Mouse (Mus musculus): ENCODE results near the gene Acat3. TPM values are rescaled to one million over a fixed set of nuclear protein-coding genes. Genes with fewer than 3 reads are reported as not detected.
"Not testable (repeated sequence)": the region's sequence is repeated elsewhere in the genome, so short reads cannot be mapped to it uniquely, and the experiment has no call there.

The Acat3 gene
- polyA plus RNA-seq (2015; fragmentation: Nextera tagmentation; extraction: Ambion mirVana): 0.60 and 1.2 TPM in 2 replicates

GRCm38 (mm10) chr17:12940151-12940805 is at the start of gene Acat3:
Gene Acat3, minus strand, starts transcription at chr17:12940600.
- Histone ChIP-seq H3K4me2 (replicated peaks) (peak within 1 kb of the TSS; percentile 59), H3K4me1 (peaks cover 11% of the 10 kb centered on the region), H3K4me3 (replicated peaks) (peak within 1 kb of the TSS; percentile 35), H3K9ac (no peak within 1 kb of the TSS), H3K36me3 (peaks cover 23% of the 10 kb centered on the region), H3K9me3 (replicated peaks) (no peaks in the 10 kb centered on the region), H3K27ac (replicated peaks) (no peak within 1 kb of the TSS), H3K27me3 (no peaks in the 10 kb centered on the region)
- peak; percentile 81; the same call in 1 of the 2 replicates for ATAC-seq (ENCODE audit: insufficient number of reproducible peaks, low FRiP score, low TSS enrichment, low read depth)
- WGBS: 9% methylated on average over 27 of the region's 27 CpGs

DNA sequence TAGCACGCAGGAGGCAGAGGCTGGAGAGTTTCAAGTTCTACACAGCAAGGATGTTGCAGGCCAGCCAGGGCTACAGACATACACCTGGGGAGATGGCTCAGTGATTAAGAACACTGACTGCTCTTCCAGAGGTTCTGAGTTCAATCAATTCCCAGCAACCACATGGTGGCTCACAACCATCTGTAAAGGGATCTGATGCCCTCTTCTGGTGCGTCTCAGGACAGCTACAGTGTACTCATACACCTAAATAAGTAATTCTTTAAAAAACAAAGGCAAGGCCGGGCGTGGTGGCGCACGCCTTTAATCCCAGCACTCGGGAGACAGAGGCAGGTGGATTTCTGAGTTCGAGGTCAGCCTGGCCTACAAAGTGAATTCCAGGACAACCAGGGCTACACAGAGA is 47.7 kb upstream of the Acat3 start:
- ATAC-seq (ENCODE audit: insufficient number of reproducible peaks, low FRiP score, low TSS enrichment, low read depth); H3K4me2 ChIP-seq (replicated peaks); H3K9ac ChIP-seq; H3K9me3 ChIP-seq (replicated peaks); H3K27me3 ChIP-seq; H3K4me3 ChIP-seq (replicated peaks); H3K27ac ChIP-seq (replicated peaks): not testable (repeated sequence)
- Histone ChIP-seq H3K4me1 (peaks cover 10% of the 10 kb centered on the region), H3K36me3 (peaks cover 19% of the 10 kb centered on the region)
- WGBS: 97% methylated on average over 8 of the region's 8 CpGs

- H3K36me3 ChIP-seq: peaks cover 46% of the 10 kb centered on the region
- 73% methylated on average over 2 of the region's 2 CpGs for WGBS
These were observed 43.6 kb upstream of the Acat3 start for GRCm38 (mm10) chr17:12983988-12984387.

GRCm38 (mm10) chr17:12978546-12978945 is 38.1 kb upstream of the Acat3 start:
- Histone ChIP-seq H3K27ac (replicated peaks) (no peak overlapping the region), H3K9ac (no peak overlapping the region), H3K4me3 (replicated peaks) (no peak overlapping the region), H3K4me2 (replicated peaks) (no peak overlapping the region), H3K9me3 (replicated peaks) (no peaks in the 10 kb centered on the region), H3K4me1 (no peaks in the 10 kb centered on the region), H3K27me3 (no peaks in the 10 kb centered on the region), H3K36me3 (peaks cover 66% of the 10 kb centered on the region)
- ATAC-seq (ENCODE audit: insufficient number of reproducible peaks, low FRiP score, low TSS enrichment, low read depth): no peak
- 100% methylated on average over 1 of the region's 1 CpGs for WGBS

More at GRCm38 (mm10) chr17:12983988-12984387, 43.6 kb upstream of the Acat3 start:
- Histone ChIP-seq H3K4me2 (replicated peaks) (no peak overlapping the region), H3K9me3 (replicated peaks) (no peaks in the 10 kb centered on the region), H3K27ac (replicated peaks) (no peak overlapping the region), H3K9ac (no peak overlapping the region), H3K4me1 (peaks cover 2% of the 10 kb centered on the region; the same call in 1 of the 2 replicates), H3K27me3 (no peaks in the 10 kb centered on the region), H3K4me3 (replicated peaks) (no peak overlapping the region)
- ATAC-seq (ENCODE audit: insufficient number of reproducible peaks, low FRiP score, low TSS enrichment, low read depth): no peak

DNA sequence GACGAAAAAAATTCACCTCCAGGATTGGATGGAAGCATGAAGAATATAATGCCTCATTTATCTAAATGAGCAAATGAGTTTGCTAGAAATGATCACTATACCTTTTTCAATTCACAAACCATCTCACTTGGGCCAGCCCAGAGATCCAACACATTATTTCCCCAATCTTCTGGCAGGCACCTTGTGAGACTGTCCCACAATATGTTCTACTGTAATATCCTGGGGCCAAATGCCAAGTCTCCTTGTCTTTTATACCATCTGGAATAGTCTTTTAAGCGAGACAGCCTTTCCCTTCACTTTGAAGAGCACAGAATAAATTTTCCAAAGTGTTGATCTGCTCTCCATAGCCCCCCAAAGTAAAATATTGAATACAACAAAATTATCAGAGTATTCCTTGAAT is 33.5 kb upstream of the Acat3 start:
- Histone ChIP-seq H3K27ac (replicated peaks) (no peak overlapping the region), H3K4me1 (no peaks in the 10 kb centered on the region), H3K36me3 (peaks cover 45% of the 10 kb centered on the region), H3K9ac (no peak overlapping the region), H3K4me3 (replicated peaks) (no peak overlapping the region), H3K27me3 (no peaks in the 10 kb centered on the region), H3K4me2 (replicated peaks) (no peak overlapping the region), H3K9me3 (replicated peaks) (no peaks in the 10 kb centered on the region)
- ATAC-seq (ENCODE audit: insufficient number of reproducible peaks, low FRiP score, low TSS enrichment, low read depth): no peak
- 71% methylated on average over 2 of the region's 2 CpGs for WGBS

- WGBS: 90% methylated on average over 2 of the region's 2 CpGs
- H3K9me3 ChIP-seq (replicated peaks): no peaks in the 10 kb centered on the region
- H3K9ac ChIP-seq: no peak overlapping the region
- no peaks in the 10 kb centered on the region for H3K27me3 ChIP-seq
- H3K4me2 ChIP-seq (replicated peaks): no peak overlapping the region
- H3K4me1 ChIP-seq: peaks cover 3% of the 10 kb centered on the region; the same call in 1 of the 2 replicates
- H3K36me3 ChIP-seq: peaks cover 28% of the 10 kb centered on the region
- ATAC-seq (ENCODE audit: insufficient number of reproducible peaks, low FRiP score, low TSS enrichment, low read depth): no peak
- no peak overlapping the region for H3K4me3 ChIP-seq (replicated peaks)
- no peak overlapping the region for H3K27ac ChIP-seq (replicated peaks)
These were observed 26.8 kb upstream of the Acat3 start for GRCm38 (mm10) chr17:12967173-12967572.

DNA sequence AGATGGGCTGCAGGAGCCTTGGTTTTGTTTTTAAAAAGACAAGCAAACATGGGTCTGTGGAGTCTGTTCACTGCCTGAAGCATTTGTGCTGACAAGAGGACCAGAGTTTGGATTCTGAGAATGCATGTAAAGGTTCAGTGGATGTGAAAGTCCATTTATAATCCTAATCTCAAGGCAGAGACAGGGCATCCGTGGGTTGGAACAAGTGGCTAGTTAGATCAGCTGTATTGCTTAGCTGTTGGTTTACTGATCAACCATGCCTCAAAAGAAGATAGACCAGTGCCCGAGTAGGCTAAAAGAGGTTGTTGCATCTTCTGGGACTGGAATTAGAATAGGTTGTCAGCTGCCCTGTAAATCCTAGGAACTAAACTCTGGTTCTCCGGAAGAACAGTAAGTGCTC is 23.1 kb upstream of the Acat3 start:
- Histone ChIP-seq H3K4me1 (peaks cover 9% of the 10 kb centered on the region; the same call in 1 of the 2 replicates), H3K4me2 (replicated peaks) (no peak overlapping the region), H3K27ac (replicated peaks) (0 out of 2 replicates have a peak overlapping the region, but pooled peaks have one; percentile 39), H3K27me3 (no peaks in the 10 kb centered on the region), H3K4me3 (replicated peaks) (no peak overlapping the region), H3K9me3 (replicated peaks) (no peaks in the 10 kb centered on the region), H3K36me3 (peaks cover 22% of the 10 kb centered on the region), H3K9ac (no peak overlapping the region)
- no peak for ATAC-seq (ENCODE audit: insufficient number of reproducible peaks, low FRiP score, low TSS enrichment, low read depth)
- WGBS: 80% methylated on average over 3 of the region's 3 CpGs

DNA sequence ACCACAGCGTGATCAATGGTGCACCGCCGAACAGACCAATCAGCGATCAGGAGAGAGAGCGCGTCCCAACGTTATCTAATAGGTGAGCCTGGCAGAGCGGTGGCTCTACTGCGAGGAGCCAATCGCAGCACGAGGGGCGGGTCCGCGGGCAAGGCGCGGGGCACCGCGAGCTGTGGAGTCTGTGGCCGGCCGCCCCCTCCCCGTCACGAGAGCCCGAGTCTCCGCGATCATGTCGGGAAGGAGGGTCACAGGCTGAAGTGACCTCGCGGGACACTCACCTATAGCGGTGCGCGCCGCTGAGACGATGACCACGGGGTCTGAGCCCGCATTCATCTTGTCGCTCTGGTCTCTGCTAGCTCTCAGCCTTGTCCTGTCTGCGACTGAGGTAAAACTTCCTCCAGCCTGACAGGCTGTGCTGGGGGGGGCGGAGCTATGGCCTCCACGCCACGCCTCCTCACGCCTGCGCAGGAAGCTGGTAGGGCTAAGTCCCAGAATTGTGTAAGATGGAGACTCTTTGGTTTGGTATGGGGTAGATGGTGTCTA is 20.0 kb upstream of the Acat3 start, which contains the start of gene Acat2:
Gene Acat2 (minus strand): TSS at position 417 of the 543 bp plus-strand sequence.
- H3K9ac ChIP-seq: peak within 1 kb of the TSS; percentile 47
- peak within 1 kb of the TSS; percentile 79 for H3K4me2 ChIP-seq (replicated peaks)
- peak; percentile 98 for ATAC-seq (ENCODE audit: insufficient number of reproducible peaks, low FRiP score, low TSS enrichment, low read depth)
- no peaks in the 10 kb centered on the region for H3K9me3 ChIP-seq (replicated peaks)
- WGBS: under 1% methylated on average over 42 of the region's 42 CpGs
- H3K27me3 ChIP-seq: no peaks in the 10 kb centered on the region
- H3K4me3 ChIP-seq (replicated peaks): peak within 1 kb of the TSS; percentile 81
- peaks cover 9% of the 10 kb centered on the region; the same call in 1 of the 2 replicates for H3K4me1 ChIP-seq
- peaks cover 21% of the 10 kb centered on the region; the same call in 1 of the 2 replicates for H3K36me3 ChIP-seq
- H3K27ac ChIP-seq (replicated peaks): peak within 1 kb of the TSS; percentile 89

- not testable (repeated sequence) for H3K4me1 ChIP-seq; H3K9ac ChIP-seq; H3K9me3 ChIP-seq (replicated peaks); H3K4me2 ChIP-seq (replicated peaks); H3K27me3 ChIP-seq; ATAC-seq (ENCODE audit: insufficient number of reproducible peaks, low FRiP score, low TSS enrichment, low read depth); H3K27ac ChIP-seq (replicated peaks); H3K4me3 ChIP-seq (replicated peaks)
- 48% methylated on average over 2 of the region's 2 CpGs for WGBS
- peaks cover 21% of the 10 kb centered on the region; the same call in 1 of the 2 replicates for H3K36me3 ChIP-seq
These were observed 19.0 kb upstream of the Acat3 start for GRCm38 (mm10) chr17:12959377-12959776.

- Histone ChIP-seq H3K27ac (replicated peaks) (no peak overlapping the region), H3K9me3 (replicated peaks) (no peaks in the 10 kb centered on the region), H3K9ac (no peak overlapping the region), H3K4me3 (replicated peaks) (no peak overlapping the region), H3K4me2 (replicated peaks) (no peak overlapping the region), H3K4me1 (peaks cover 6% of the 10 kb centered on the region; the same call in 1 of the 2 replicates), H3K36me3 (peaks cover 31% of the 10 kb centered on the region), H3K27me3 (no peaks in the 10 kb centered on the region)
- 95% methylated on average over 8 of the region's 8 CpGs for WGBS
- no peak for ATAC-seq (ENCODE audit: insufficient number of reproducible peaks, low FRiP score, low TSS enrichment, low read depth)
These were observed 16.3 kb upstream of the Acat3 start for GRCm38 (mm10) chr17:12956664-12957063.

DNA sequence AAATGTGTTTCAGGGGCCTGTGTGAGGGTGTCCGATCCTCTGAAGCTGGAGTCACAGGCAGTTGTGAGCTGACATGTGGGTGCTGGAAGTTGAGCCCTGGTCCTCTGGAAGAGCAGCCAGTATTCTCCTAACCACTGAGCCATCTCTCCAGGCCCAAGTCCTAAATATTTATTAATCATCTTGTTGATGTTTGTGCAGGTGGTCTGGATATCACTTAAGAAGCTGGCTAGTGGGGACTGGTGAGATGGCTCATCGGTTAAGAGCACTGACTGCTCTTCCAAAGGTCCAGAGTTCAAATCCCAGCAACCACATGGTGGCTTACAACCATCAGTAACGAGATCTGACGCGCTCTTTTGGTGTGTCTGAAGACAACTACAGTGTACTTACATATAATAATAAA is 9.3 kb upstream of the Acat3 start:
- whole genome bisulfite sequencing: 92% methylated on average over 5 of the region's 5 CpGs

More for the DNA sequence above, 9.3 kb upstream of the Acat3 start:
- Histone ChIP-seq H3K27me3 (no peaks in the 10 kb centered on the region), H3K27ac (replicated peaks) (no peak overlapping the region), H3K4me2 (replicated peaks) (no peak overlapping the region), H3K4me1 (no peaks in the 10 kb centered on the region), H3K36me3 (peaks cover 56% of the 10 kb centered on the region), H3K9ac (no peak overlapping the region), H3K9me3 (replicated peaks) (no peaks in the 10 kb centered on the region), H3K4me3 (replicated peaks) (no peak overlapping the region)
- ATAC-seq (ENCODE audit: insufficient number of reproducible peaks, low FRiP score, low TSS enrichment, low read depth): no peak

Data from embryonic facial prominence, embryonic 15.5 days (tissue).